Mouse (Mus musculus): ENCODE data around the gene Cks1brt.

- TF ChIP-seq CTCF (conservative IDR thresholded peaks at IDR 0.05; ENCODE audit: low read length) (no peak), NANOG (IDR thresholded peaks at IDR 0.05; ENCODE audit: borderline replicate concordance, low read length) (no peak), POU5F1 (IDR thresholded peaks at IDR 0.05; ENCODE audit: borderline replicate concordance, low read length) (no peak)
Measured at GRCm38 (mm10) chr8:85192346-85192745, 40.6 kb downstream of the Cks1brt start.

Data from E14TG2a.4 (cell line).